Mouse (Mus musculus) C2C12 (cell line): Measurements from ENCODE around the gene Emp3.

Source experiments
- CTCF ChIP-seq: IDR thresholded peaks from one replicate; pipeline ENCODE4 v1.5.1; 2011; ENCODE audit not compliant: control insufficient read depth, insufficient read depth, insufficient read length
- MYOD1 ChIP-seq: IDR thresholded peaks from one replicate; pipeline ENCODE4 v1.6.1; 2011; ENCODE audit warnings: low read depth; ENCODE audit not compliant: control insufficient read depth, insufficient read length

DNA sequence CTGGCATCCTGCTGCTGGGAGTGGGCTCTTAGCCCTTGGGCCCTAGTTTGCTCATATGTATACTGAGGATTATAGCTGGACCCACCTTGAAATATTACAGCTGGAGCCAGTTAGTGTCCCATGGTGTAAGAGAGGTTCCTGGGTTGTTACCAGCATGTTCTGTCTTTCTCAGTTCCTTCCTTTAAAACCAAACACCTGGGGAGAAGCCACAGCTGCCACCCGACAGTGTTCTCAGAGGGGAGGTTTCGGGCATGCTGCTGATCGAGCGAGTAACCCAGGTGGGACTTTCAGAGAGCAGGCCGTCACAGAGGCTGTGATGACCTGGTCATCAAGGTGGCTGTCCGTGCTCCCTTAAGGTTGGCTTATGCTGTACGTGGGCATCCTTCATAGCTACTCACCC lies 44.3 kb downstream of the Emp3 start:
- no peak for TF ChIP-seq MYOD1
- TF ChIP-seq CTCF: no peak
